Mouse (Mus musculus): ENCODE data around the gene Ncoa6.

DNA sequence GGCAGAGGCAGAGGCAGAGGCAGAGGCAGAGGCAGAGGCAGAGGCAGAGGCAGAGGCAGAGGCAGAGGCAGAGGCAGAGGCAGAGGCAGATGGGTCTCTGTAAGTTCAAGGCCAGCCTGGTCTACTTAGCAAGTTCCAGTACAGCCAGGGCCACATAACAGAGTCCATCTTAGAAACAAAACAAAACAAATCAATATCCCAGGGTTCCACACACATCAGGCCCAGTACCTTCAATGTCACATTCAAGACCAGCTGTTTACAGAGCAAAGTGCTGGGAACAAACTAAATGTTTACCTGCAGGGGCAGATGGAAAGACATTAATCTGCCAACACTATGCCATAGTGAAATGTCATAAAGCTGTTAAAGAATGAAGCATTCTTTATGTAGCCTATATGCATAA, 99.2 kb downstream of the Ncoa6 start:
- no peak for TF ChIP-seq CTCF (IDR thresholded peaks at IDR 0.05; ENCODE audit: low read depth)
- no peak for TF ChIP-seq EP300 (IDR thresholded peaks at IDR 0.05; ENCODE audit: low read depth)
